Mouse (Mus musculus) liver, postnatal 0 days (tissue): Measurements from ENCODE around the gene Slc31a2.

ENCODE experiments used
- CTCF ChIP-seq: sonication (generic); IDR thresholded peaks from 2 replicates; pipeline ENCODE4 v1.5.1; 2016; ENCODE audit warnings: antibody characterized with exemption, low read depth
- EP300 ChIP-seq: IDR thresholded peaks from 2 replicates; pipeline ENCODE4 v1.6.1; 2016; ENCODE audit warnings: antibody characterized with exemption, low read depth, mild to moderate bottlenecking

DNA sequence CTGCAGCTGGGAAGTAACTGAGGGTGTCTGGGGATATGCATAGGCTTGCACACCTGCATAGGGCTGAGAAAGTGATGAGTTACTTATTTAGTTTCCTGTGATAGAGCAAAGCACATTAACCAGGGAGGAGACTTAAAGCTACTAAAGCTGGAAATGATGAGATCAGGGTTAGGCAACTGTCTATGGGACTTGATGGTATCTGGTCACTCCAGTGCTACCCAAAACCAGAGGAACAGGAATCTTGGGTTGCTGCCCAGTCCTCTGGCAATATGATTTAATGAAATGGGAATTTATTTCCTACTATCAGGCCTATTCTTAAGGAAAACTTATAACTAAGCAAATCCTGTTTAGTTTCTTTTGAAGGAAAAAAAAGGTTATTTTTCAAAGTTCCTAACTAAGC is 63.7 kb downstream of the Slc31a2 start:
- TF ChIP-seq CTCF (no peak), EP300 (no peak)
